Mouse (Mus musculus) left cerebral cortex, postnatal 25 days (tissue): Measurements from ENCODE around the gene Sept12. TPM values are rescaled to one million over a fixed set of nuclear protein-coding genes. Genes with fewer than 3 reads are reported as not detected.

Source experiments
- DNase-seq, 2 experiments: peaks; one replicate each; pipeline ENCODE4 v3.0.0; 2022; ENCODE audit warnings: low spot score in 2 of 2, mixed read lengths in 1 of 2
- intact Hi-C: fragments of 180-260 bp; cut with DNase I; formaldehyde crosslinking; loops from one replicate; pipeline ENCODE4 v1.15.1; 2025
- total RNA-seq, 2 experiments: library from RNA; stranded (reverse); gene quantifications; 2 replicates each; pipeline ENCODE4 v1.2.3; 2021

Gene Sept12
- total RNA-seq, 2 experiments from 2014 or later: not detected

DNA sequence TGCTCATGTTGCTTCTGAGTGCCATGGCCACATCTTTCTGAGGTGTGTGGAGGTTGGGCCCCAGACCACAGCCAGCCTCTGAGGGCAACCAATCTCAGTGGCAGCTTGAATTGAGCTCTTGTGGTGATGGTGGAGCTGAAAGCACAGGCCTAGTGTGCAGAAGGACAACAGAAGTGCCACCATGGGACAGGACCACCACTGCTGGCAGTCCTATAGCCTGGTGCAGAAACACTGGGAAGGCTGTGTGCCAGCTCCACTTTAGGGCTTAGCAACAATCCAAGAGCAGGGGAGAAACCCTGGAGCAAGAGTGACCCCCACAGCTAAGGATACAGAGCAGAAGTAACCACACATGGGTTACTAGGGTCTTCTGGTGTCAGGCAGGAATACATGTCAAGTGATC is 56.6 kb downstream of the Sept12 start:
- no peak for DNase-seq
- intact Hi-C loops: no loop called here

DNA sequence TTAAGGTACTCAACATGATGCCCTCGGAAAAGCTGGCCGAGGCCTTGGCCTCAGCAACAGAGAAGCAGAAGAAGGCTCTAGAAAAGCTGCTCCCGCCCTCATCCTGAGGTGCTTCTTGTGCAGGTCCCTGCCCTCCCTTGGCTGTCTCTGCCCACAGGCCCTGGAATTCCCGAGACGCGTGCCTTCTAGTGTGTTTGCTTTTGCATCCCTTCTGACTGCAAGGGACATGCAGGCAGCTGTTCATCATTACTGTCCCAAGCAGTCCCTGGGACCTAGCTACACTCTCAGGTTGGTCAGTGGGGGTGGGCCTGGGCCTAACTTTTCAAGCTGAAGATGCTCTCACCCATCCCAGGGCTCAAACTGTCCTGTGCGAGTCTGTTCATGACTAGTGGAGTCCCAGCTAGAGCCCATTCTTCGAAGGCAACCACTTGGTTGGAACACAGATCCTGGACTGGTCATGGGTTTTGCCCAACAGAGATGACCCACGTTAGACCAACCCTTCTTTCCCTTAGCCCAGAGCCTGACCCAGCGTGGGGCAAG is 57.3 kb downstream of the Sept12 start:
- intact Hi-C loops: no loop called here

DNA sequence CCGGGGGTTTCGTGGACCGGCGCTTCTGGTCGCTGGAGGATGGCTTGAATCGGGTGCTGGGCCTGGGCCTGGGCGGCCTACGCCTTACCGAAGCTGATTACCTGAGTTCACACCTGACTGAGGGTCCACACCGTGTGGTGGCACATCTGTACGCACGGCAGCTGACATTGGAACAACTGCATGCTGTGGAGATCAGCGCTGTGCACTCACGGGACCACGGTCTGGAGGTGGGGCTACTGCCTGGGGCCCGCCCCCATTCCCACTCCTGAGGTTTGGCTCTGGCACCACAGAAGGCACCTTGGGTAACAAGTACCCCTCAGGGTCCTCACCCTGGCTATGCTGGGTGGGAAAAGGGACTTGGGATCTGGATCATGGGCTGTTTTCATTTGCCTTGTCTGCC is 58.2 kb downstream of the Sept12 start:
- intact Hi-C loops: no loop called here
- DNase-seq: peak in 1 of 2 experiments; percentile 57

More for the DNA sequence above, 57.3 kb downstream of the Sept12 start:
- no peak for DNase-seq

DNA sequence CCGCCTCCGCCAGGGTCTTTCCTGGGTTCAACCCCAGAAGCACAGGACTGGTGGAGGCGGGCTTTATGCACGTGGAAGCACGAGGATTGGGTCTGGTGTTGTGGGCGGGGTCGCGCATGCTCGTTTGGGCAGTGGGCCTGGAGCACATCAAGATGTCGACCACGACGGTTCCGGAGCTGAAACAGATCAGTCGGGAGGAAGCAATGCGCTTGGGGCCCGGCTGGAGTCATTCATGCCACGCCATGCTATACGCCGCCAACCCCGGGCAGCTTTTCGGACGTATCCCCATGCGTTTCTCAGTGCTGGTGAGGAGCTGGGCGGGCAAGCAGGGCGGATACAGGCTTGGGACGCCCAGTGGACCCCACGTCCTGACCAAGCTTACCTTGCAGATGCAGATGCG is 58.7 kb downstream of the Sept12 start:
- intact Hi-C loops: no loop called here

DNA sequence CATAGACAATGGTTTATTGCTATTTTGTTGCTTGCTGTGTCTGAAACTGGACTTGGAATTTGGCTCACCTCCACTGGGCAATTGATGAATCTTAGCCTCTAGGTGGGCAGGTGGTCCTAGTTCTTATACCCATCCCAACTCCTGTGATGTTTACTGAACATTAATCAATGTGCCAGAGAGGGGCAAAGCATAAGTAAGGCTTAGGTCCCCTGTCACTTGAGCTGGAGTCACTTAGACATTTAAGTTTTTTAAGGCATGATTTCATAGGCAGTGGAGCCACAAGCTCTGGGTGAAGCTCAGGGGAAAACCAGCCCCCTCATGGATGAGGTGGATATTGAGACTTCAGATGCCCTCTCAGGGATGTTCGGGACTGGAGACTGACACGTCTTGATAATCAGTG is 59.2 kb downstream of the Sept12 start, which contains the start of gene Nudt16l1:
Gene Nudt16l1, plus strand, starts transcription at position 301 of the 400 bp plus-strand sequence.
- intact Hi-C loops: no loop called here
- no peak for DNase-seq

More for the DNA sequence above, 58.7 kb downstream of the Sept12 start:
- DNase-seq: peak; percentile 95 to 97

DNA sequence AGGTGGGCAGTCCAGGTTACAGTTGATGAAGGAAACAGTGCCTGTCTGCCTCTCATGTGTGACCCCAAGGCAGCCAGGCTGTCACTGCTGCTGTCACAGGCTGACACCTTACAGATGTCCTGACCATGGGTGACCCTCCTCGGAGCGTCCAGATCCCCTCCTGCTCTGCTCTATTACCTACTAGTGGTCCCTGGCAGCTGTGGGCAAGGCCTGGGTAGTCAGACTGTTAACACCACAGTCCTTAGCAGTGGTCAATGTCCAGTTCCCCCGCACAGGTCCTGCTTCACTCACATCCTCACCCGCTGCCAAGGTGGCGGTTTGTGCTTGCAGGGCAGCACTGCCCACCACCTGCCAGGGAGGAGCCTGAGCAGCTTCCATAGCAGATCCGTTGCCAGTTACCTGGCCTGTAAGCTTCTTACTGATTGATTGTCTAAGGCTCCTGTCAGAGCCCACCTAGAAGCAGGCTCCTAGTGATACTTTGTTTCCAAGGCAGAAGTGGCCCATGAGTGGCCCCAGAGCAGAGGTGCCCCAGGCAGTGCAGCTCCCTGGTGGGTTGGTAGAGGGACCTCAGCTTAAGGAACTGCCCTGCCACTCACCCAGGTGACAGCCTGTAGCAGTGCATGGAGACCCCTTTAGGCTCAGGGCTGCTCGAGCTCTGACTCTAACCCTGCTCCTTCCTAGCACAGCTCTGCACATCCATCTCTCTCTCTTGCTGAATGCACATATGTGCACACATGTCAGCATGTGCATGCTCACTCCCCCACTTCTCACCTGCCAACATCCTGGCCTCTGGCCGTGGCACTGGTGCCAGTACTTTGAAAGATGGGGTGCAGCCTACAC is 60.1 kb downstream of the Sept12 start:
- intact Hi-C loops: no loop called here
- DNase-seq: no peak

Other genes with a start within 250 kb of the Sept12 start
- 100 to 1,000 TPM; 193 to 204 TPM for gene Cdip1, start 207.6 kb downstream of the Sept12 start, total RNA-seq
- not detected for gene 4930562C15Rik, start 162.4 kb downstream of the Sept12 start, total RNA-seq
- gene Ubald1, start 117.5 kb downstream of the Sept12 start, total RNA-seq: 10 to 100 TPM; 86.6 to 88.2 TPM
- gene Mgrn1, start 111.6 kb downstream of the Sept12 start, total RNA-seq: 100 to 1,000 TPM; 200 to 206 TPM
- 10 to 100 TPM; 72.4 TPM for gene Nudt16l1, start 59.1 kb downstream of the Sept12 start, total RNA-seq
- 10 to 100 TPM; 54.9 to 61.8 TPM for gene Anks3, start 33.6 kb downstream of the Sept12 start, total RNA-seq
- not detected for gene Smim22, start 9.4 kb upstream of the Sept12 start, total RNA-seq
- gene Rogdi, start 15.7 kb upstream of the Sept12 start, total RNA-seq: 100 to 1,000 TPM; 195 to 210 TPM
- gene Glyr1, start 52.0 kb upstream of the Sept12 start, total RNA-seq: 100 to 1,000 TPM; 145 to 151 TPM
- gene Ubn1, start 52.2 kb upstream of the Sept12 start, total RNA-seq: 10 to 100 TPM; 43.3 to 48.2 TPM
- gene Ppl, start 134.6 kb upstream of the Sept12 start, total RNA-seq: under 1 TPM; 0.32 to 0.34 TPM
- gene Sec14l5, start 149.3 kb upstream of the Sept12 start, total RNA-seq: 1 to 10 TPM; 3.3 to 4.7 TPM
- 10 to 100 TPM in 1 of 2 experiments, 1 to 10 TPM in 1; 8.4 to 10.8 TPM for gene Nagpa, start 206.2 kb upstream of the Sept12 start, total RNA-seq
- gene AU021092, start 224.4 kb upstream of the Sept12 start, total RNA-seq: 1 to 10 TPM; 5.0 to 5.4 TPM
- gene Alg1, start 235.8 kb upstream of the Sept12 start, total RNA-seq: 10 to 100 TPM; 24.2 to 29.0 TPM